Mouse (Mus musculus) hindbrain, embryonic 15.5 days (tissue): Measurements from ENCODE around the gene Adamts12. TPM values are rescaled to one million over a fixed set of nuclear protein-coding genes. Genes with fewer than 3 reads are reported as not detected.

Source experiments
- ATAC-seq: fragments of 200-750 bp; cut with Nextera tagmentation; 2 replicates; pipeline ENCODE4 v1.8.0; 2017; ENCODE audit warnings: low read depth, moderate number of reproducible peaks, moderate TSS enrichment; ENCODE audit not compliant: low FRiP score
- H3K27ac ChIP-seq: fragments of 300-500 bp; sonication (generic); replicated peaks from 2 replicates; pipeline ENCODE4 v1.5.1; 2015; ENCODE audit warnings: mild to moderate bottlenecking, inconsistent platforms
- H3K27me3 ChIP-seq: fragments of 300-500 bp; sonication (generic); 2 replicates; pipeline ENCODE4 v1.6.1; 2015; ENCODE audit warnings: control low read depth, inconsistent platforms
- H3K36me3 ChIP-seq: fragments of 300-500 bp; sonication (generic); 2 replicates; pipeline ENCODE4 v1.6.1; 2015; ENCODE audit warnings: control low read depth, inconsistent platforms
- H3K4me1 ChIP-seq: fragments of 300-500 bp; sonication (generic); replicated peaks from 2 replicates; pipeline ENCODE4 v1.6.1; 2015; ENCODE audit warnings: control low read depth, inconsistent platforms
- H3K4me2 ChIP-seq: fragments of 300-500 bp; sonication (generic); 2 replicates; pipeline ENCODE4 v1.6.1; 2015; ENCODE audit warnings: moderate library complexity, mild to moderate bottlenecking, inconsistent platforms
- H3K4me3 ChIP-seq: fragments of 300-500 bp; sonication (generic); 2 replicates; pipeline ENCODE4 v1.5.1; 2015; ENCODE audit warnings: mild to moderate bottlenecking, inconsistent platforms
- H3K9ac ChIP-seq: fragments of 300-500 bp; sonication (generic); 2 replicates; pipeline ENCODE4 v1.6.1; 2015; ENCODE audit warnings: inconsistent platforms
- H3K9me3 ChIP-seq: fragments of 300-500 bp; sonication (generic); 2 replicates; pipeline ENCODE4 v1.6.1; 2016; ENCODE audit warnings: control low read depth, inconsistent platforms
- WGBS: fragments of 180-500 bp; shearing (Covaris S2); methylation state at CpG from one replicate; pipeline ENCODE4 v1.1.7; 2015; 5-methylcytosine and 5-hydroxymethylcytosine counted together
- polyA plus RNA-seq: library from polyadenylated mRNA; unstranded; fragments of >200 nt; fragmentation: Nextera tagmentation; extraction: Ambion mirVana; gene quantifications from 2 replicates; pipeline ENCODE4 v1.2.1, GENCODE M21; 2015

The Adamts12 gene
- polyA plus RNA-seq, 1 experiment from 2014 or later, result 1.5 TPM

DNA sequence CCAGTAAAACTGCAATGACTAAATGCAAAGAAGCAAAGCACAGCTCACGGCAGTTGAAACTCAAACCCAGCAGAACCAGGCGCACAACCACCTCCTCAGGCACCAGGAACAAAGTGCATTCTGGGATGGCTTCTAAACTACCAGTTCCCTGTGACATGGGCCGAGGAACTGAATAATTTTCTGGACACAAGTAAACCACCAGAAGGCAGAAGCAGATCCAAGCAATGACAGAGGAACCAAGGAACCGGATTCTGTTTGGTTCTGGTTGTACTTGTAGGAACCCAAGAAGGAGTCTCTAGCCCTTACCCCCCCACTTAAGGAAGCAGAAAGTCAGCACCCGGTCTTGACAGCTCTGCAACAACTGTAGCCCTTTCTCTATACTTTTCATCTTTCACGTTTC lies 331.8 kb downstream of the Adamts12 start:
- Histone ChIP-seq H3K27ac (no peak overlapping the region), H3K4me3 (no peak overlapping the region), H3K9me3 (no peaks in the 10 kb centered on the region), H3K9ac (no peak overlapping the region), H3K36me3 (peaks cover 24% of the 10 kb centered on the region), H3K27me3 (no peaks in the 10 kb centered on the region), H3K4me2 (no peak overlapping the region), H3K4me1 (peaks cover 20% of the 10 kb centered on the region)
- ATAC-seq, result no peak
- WGBS, result 95% methylated on average over 6 of the region's 6 CpGs

Other genes starting within 250 kb of the Adamts12 start
- gene C1qtnf3, start 112.5 kb upstream of the Adamts12 start, polyA plus RNA-seq, result 3.2 and 3.6 TPM in 2 replicates
- 10.3 and 12.7 TPM in 2 replicates for gene Amacr, start 83.0 kb upstream of the Adamts12 start, polyA plus RNA-seq
- 0.08 and 0.14 TPM in 2 replicates for gene Slc45a2, start 64.1 kb upstream of the Adamts12 start, polyA plus RNA-seq
- gene Rxfp3, start 26.8 kb upstream of the Adamts12 start, polyA plus RNA-seq, result 5.6 TPM in 2 replicates